Mouse (Mus musculus) lung, postnatal 0 days (tissue): Measurements from ENCODE around the gene Gm11172.

Source experiments
- CTCF ChIP-seq: IDR thresholded peaks from 2 replicates; pipeline ENCODE4 v1.5.1; 2016; ENCODE audit warnings: antibody characterized with exemption, mild to moderate bottlenecking
- EP300 ChIP-seq: IDR thresholded peaks from 2 replicates; pipeline ENCODE4 v1.6.1; 2016; ENCODE audit warnings: antibody characterized with exemption, mild to moderate bottlenecking, control low read depth

DNA sequence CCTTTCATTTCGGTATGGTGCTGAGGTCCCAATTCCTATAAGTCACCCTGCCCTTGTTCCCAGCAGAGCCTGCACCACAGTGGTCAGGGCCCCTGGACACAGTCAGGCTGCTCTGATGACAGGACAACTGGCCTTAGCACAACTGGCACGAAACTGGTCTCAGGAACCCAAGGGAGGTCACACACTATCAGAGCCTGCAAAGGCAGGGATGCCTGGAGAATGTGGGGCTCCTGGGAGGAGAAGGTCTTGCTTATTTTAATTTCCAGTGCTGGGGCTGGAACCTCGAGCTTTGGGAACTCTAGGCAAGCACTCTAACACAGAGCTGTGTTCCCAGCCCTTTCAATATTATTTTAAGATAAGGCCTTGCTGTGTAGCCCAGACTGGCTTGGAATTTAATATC is 7.3 kb downstream of the Gm11172 start:
- no peak for TF ChIP-seq EP300
- TF ChIP-seq CTCF, result no peak
